Mouse (Mus musculus): ENCODE data around the gene Cadm2. TPM values are rescaled to one million over a fixed set of nuclear protein-coding genes. Genes with fewer than 3 reads are reported as not detected.

The Cadm2 gene
- polyA plus RNA-seq, 1 experiment from 2014 or later, result 9.2 TPM

DNA sequence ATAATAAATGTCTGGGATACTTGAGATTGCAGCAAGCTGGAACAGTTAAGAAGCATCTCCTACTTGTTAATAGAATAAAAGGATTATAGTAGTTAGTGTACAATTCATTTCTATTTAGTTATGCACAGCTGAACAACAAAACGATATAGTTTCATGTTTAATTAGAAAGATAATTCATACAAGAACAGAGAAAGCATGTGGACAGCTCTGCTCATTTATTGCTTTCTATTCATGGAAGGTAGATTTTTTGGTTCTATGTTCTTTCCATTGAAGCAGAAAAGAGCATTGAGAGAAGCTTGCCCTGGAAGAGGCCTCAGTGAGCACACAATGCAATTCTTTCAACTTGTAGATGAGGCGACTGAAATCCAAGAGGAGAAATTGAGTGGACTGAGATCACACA is 623.2 kb downstream of the Cadm2 start:
- no peak for ATAC-seq (ENCODE audit: low FRiP score, low read depth)
- H3K4me2 ChIP-seq (replicated peaks), result no peak overlapping the region

GRCm38 (mm10) chr16:66987741-66988140 is 633.0 kb downstream of the Cadm2 start:
- Histone ChIP-seq H3K4me3 (no peak overlapping the region), H3K27me3 (no peaks in the 10 kb centered on the region), H3K9ac (replicated peaks) (no peak overlapping the region), H3K27ac (replicated peaks) (no peak overlapping the region), H3K36me3 (no peaks in the 10 kb centered on the region), H3K4me1 (no peaks in the 10 kb centered on the region), H3K4me2 (replicated peaks) (no peak overlapping the region), H3K9me3 (no peaks in the 10 kb centered on the region)
- WGBS, result 92% methylated on average over 6 of the region's 6 CpGs
- ATAC-seq (ENCODE audit: low FRiP score, low read depth), result no peak

More for the DNA sequence above, 623.2 kb downstream of the Cadm2 start:
- Histone ChIP-seq H3K9me3 (no peaks in the 10 kb centered on the region), H3K36me3 (no peaks in the 10 kb centered on the region), H3K4me3 (no peak overlapping the region), H3K27ac (replicated peaks) (no peak overlapping the region), H3K4me1 (no peaks in the 10 kb centered on the region), H3K27me3 (no peaks in the 10 kb centered on the region), H3K9ac (replicated peaks) (no peak overlapping the region)
- WGBS, result 73% methylated on average over 2 of the region's 2 CpGs

- no peak overlapping the region for H3K4me3 ChIP-seq
- H3K9me3 ChIP-seq, result no peaks in the 10 kb centered on the region
- H3K4me1 ChIP-seq, result no peaks in the 10 kb centered on the region
- no peak overlapping the region for H3K9ac ChIP-seq (replicated peaks)
- ATAC-seq (ENCODE audit: low FRiP score, low read depth), result no peak
- H3K36me3 ChIP-seq, result no peaks in the 10 kb centered on the region
- 82% methylated on average over 7 of the region's 7 CpGs for whole genome bisulfite sequencing
- no peaks in the 10 kb centered on the region for H3K27me3 ChIP-seq
- no peak overlapping the region for H3K4me2 ChIP-seq (replicated peaks)
- no peak overlapping the region for H3K27ac ChIP-seq (replicated peaks)
These were observed 633.8 kb downstream of the Cadm2 start for GRCm38 (mm10) chr16:66986879-66987278.

DNA sequence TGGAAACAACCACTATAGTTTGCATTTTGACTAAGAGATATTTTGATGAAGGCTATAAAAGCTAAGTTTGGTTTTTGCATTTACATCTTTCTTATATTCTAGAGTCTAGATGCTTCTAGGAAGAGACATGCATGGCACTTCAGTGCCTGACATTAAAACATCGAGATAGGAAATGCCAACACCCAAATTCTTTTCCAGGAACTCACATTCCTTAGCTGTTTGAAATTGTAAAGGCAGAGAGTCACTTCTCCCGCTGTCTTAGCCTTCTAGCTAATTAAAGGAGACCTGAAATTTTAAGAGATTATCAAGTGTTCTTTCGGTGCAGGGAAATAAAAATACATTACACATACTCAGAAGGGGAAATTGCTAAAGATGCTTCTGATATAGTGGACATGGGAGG is 649.8 kb downstream of the Cadm2 start:
- ATAC-seq (ENCODE audit: low FRiP score, low read depth), result no peak
- 73% methylated on average over 3 of the region's 3 CpGs for WGBS
- no peak overlapping the region for H3K4me2 ChIP-seq (replicated peaks)
- H3K9ac ChIP-seq (replicated peaks), result no peak overlapping the region
- H3K27ac ChIP-seq (replicated peaks), result no peak overlapping the region
- no peaks in the 10 kb centered on the region for H3K36me3 ChIP-seq
- 0 out of 2 replicates have a peak, but pooled peaks cover 2% of the 10 kb centered on the region for H3K4me1 ChIP-seq
- no peak overlapping the region for H3K4me3 ChIP-seq
- H3K27me3 ChIP-seq, result no peaks in the 10 kb centered on the region
- no peaks in the 10 kb centered on the region for H3K9me3 ChIP-seq

DNA sequence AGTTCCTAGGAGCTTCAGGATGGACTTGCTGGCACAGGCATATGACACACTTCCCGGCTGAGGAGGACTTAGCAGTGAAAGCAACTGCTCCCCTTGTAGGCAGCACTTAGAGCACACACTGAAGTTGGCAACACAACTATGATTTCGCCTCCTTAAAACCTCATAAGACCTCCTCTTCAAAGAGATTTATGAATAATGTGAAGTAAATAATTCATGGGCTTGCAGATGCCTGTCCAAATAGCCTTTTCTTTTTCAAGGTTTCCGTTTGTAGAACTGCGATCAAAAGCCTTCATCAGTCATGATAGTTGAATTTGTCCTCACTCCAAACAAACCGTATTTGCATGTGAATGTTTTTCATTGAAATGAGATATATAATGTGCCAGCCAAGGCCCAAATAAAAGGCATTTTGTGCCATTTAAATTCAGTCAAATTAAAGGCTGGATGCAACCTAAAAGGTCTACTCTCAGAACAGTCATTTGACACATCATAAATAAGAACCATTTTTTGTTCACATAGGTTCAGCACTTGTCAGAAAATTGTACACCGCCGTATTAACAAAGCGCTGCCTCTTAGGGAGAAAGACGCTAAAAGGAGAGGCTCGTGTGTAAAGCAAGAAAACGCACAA is 651.1 kb downstream of the Cadm2 start:
- WGBS, result 69% methylated on average over 11 of the region's 11 CpGs
- ATAC-seq (ENCODE audit: low FRiP score, low read depth), result peak; percentile 62
- no peak overlapping the region for H3K4me2 ChIP-seq (replicated peaks)

DNA sequence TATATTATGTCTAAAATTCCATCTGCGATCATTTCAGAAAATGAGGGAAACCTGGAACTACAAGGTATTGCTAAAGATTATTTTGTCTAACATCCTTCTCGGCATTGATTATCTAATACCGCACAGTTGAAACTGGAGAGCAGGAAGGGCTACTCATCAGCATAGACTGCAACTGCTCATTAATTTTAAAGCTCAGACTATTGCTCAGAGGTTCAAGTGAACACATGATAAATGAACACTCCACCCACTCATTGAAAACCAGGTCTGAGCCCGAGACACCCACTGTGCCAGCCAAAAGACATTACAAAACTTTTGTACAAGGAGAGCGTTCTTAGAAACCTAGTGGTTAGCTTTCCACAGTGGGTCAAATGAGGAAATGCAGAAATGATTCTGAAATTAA is 652.4 kb downstream of the Cadm2 start:
- no peak overlapping the region for H3K4me3 ChIP-seq
- H3K9me3 ChIP-seq, result no peaks in the 10 kb centered on the region
- ATAC-seq (ENCODE audit: low FRiP score, low read depth), result no peak
- no peak overlapping the region for H3K4me2 ChIP-seq (replicated peaks)
- no peaks in the 10 kb centered on the region for H3K27me3 ChIP-seq
- no peak overlapping the region for H3K9ac ChIP-seq (replicated peaks)
- no peak overlapping the region for H3K27ac ChIP-seq (replicated peaks)
- H3K4me1 ChIP-seq, result 0 out of 2 replicates have a peak, but pooled peaks cover 2% of the 10 kb centered on the region
- 79% methylated on average over 5 of the region's 5 CpGs for WGBS
- no peaks in the 10 kb centered on the region for H3K36me3 ChIP-seq

More for the DNA sequence above, 651.1 kb downstream of the Cadm2 start:
- H3K9me3 ChIP-seq, result no peaks in the 10 kb centered on the region
- no peak overlapping the region for H3K9ac ChIP-seq (replicated peaks)
- H3K4me1 ChIP-seq, result 0 out of 2 replicates have a peak, but pooled peaks cover 2% of the 10 kb centered on the region
- H3K36me3 ChIP-seq, result no peaks in the 10 kb centered on the region
- H3K27me3 ChIP-seq, result no peaks in the 10 kb centered on the region
- no peak overlapping the region for H3K27ac ChIP-seq (replicated peaks)
- H3K4me3 ChIP-seq, result no peak overlapping the region

DNA sequence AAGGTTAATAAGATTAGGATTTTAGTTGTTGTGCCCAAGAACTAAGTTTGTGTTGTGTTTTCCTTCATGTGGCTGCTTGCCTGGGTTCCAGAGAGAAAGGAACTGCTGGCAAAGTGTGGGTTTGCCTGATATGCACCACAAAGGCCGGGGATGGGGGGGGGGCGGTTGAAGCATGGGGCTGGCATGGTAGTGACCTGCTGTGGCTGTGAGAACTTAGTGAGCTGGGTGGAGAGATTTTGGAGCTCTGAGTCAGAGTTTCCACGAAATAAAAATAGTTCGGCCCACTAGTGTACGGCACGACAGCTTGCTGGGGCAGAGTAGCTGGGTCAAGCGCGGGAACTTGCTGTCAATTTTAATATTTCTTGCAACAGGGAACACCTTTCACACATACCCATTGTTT is 653.0 kb downstream of the Cadm2 start:
- 81% methylated on average over 8 of the region's 8 CpGs for WGBS
- Histone ChIP-seq H3K27ac (replicated peaks) (no peak overlapping the region), H3K27me3 (no peaks in the 10 kb centered on the region), H3K9ac (replicated peaks) (no peak overlapping the region), H3K9me3 (no peaks in the 10 kb centered on the region), H3K4me3 (no peak overlapping the region), H3K36me3 (no peaks in the 10 kb centered on the region), H3K4me1 (0 out of 2 replicates have a peak, but pooled peaks cover 2% of the 10 kb centered on the region), H3K4me2 (replicated peaks) (no peak overlapping the region)
- no peak for ATAC-seq (ENCODE audit: low FRiP score, low read depth)

GRCm38 (mm10) chr16:66959146-66959545 is 661.6 kb downstream of the Cadm2 start:
- Histone ChIP-seq H3K9me3 (no peaks in the 10 kb centered on the region), H3K36me3 (no peaks in the 10 kb centered on the region), H3K27ac (replicated peaks) (no peak overlapping the region), H3K9ac (replicated peaks) (no peak overlapping the region), H3K4me1 (no peaks in the 10 kb centered on the region), H3K4me2 (replicated peaks) (no peak overlapping the region), H3K27me3 (no peaks in the 10 kb centered on the region), H3K4me3 (no peak overlapping the region)
- 79% methylated on average over 3 of the region's 3 CpGs for WGBS
- ATAC-seq (ENCODE audit: low FRiP score, low read depth), result no peak

DNA sequence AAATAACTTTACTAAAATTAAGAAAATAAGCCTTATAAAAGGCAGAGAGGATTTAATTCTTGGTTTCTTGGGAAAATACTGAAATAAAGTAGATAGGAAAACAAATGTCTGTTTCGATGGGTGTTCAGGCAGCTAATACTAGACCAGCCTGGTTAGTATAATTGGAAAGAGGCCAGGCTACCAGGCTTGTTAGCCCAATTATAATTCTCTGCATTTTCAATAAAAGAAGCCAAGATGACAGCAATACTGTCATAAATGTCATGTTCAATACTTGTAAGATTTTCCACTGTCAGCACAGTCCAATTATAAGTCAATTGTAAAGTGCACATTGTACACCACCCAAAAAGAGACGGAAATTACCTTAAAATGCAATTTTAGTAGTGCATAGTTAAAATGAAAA is 664.8 kb downstream of the Cadm2 start:
- no peak overlapping the region for H3K27ac ChIP-seq (replicated peaks)
- no peak overlapping the region for H3K4me3 ChIP-seq
- ATAC-seq (ENCODE audit: low FRiP score, low read depth), result no peak
- no peaks in the 10 kb centered on the region for H3K9me3 ChIP-seq
- 89% methylated on average over 2 of the region's 2 CpGs for WGBS
- H3K27me3 ChIP-seq, result no peaks in the 10 kb centered on the region
- H3K9ac ChIP-seq (replicated peaks), result no peak overlapping the region
- H3K4me1 ChIP-seq, result no peaks in the 10 kb centered on the region
- H3K4me2 ChIP-seq (replicated peaks), result no peak overlapping the region
- no peaks in the 10 kb centered on the region for H3K36me3 ChIP-seq

DNA sequence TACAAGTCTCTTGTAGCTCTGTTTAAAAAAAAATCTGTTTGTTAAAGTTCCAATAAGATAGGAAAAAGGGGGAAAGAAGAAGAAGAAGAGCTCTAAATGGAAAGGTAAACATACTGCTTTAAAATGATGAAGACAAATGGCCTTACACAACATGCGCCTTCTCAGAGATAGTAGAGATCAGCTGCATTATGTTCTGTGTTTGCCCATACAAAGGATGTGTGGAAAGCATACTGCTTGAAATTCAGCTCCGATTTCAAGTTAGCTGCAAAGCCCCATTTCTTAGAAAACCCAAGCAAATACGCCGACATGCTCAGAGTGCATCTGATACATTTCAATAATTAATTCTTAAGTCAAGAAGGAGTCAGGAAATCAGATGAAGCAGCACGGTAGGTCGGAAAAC is 684.4 kb downstream of the Cadm2 start:
- Histone ChIP-seq H3K36me3 (no peaks in the 10 kb centered on the region), H3K27me3 (no peaks in the 10 kb centered on the region), H3K4me3 (no peak overlapping the region), H3K9me3 (no peaks in the 10 kb centered on the region), H3K4me1 (no peaks in the 10 kb centered on the region), H3K4me2 (replicated peaks) (no peak overlapping the region), H3K27ac (replicated peaks) (no peak overlapping the region), H3K9ac (replicated peaks) (no peak overlapping the region)
- 71% methylated on average over 6 of the region's 6 CpGs for WGBS
- ATAC-seq (ENCODE audit: low FRiP score, low read depth), result no peak

DNA sequence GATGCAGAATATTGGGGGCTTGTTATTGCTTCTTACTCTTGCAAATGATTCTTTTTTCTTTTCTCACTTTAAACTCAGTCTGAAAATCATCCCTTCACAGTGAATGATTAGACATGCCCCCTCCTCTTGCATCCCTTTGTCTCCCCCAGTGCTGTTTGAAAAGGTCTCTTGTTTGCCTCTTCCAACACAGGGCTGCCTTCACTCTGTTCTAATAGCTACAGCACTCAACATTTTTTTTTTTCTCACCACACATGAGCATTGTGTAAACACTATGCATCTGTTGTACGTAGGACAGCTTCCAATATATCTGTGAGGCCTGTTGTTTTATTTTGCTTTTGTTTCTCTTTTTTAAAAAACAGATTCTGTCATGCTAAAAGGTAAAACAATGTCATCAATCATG is 695.2 kb downstream of the Cadm2 start:
- H3K9ac ChIP-seq (replicated peaks), result no peak overlapping the region
- 17% methylated on average over 1 of the region's 1 CpGs for WGBS
- no peak overlapping the region for H3K27ac ChIP-seq (replicated peaks)
- H3K9me3 ChIP-seq, result no peaks in the 10 kb centered on the region
- H3K27me3 ChIP-seq, result no peaks in the 10 kb centered on the region
- ATAC-seq (ENCODE audit: low FRiP score, low read depth), result 0 out of 2 replicates have a peak, but pooled peaks have one; percentile 38
- no peak overlapping the region for H3K4me3 ChIP-seq
- H3K4me2 ChIP-seq (replicated peaks), result no peak overlapping the region
- no peaks in the 10 kb centered on the region for H3K4me1 ChIP-seq
- no peaks in the 10 kb centered on the region for H3K36me3 ChIP-seq

DNA sequence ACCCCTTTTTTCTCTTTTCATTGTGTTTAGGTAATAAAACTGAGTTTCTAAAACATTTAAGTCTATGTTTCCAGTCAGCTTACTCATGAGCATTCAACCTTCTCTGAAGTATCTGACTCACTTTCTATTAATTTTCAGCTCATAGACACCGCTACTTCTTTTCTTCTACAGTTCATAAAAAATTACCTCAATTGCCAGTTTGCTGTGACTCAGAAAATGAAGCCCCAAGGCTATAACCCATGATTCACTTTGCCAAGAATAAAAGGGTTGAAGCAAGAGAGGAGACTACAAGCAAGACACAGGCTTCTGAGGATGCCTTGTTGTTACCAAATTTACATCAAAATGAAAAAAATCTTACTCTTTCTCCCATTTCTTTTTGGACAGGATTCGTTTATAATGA is 698.0 kb downstream of the Cadm2 start:
- no peak for ATAC-seq (ENCODE audit: low FRiP score, low read depth)
- Histone ChIP-seq H3K36me3 (no peaks in the 10 kb centered on the region), H3K4me1 (no peaks in the 10 kb centered on the region)

GRCm38 (mm10) chr16:66921414-66921915 is 699.2 kb downstream of the Cadm2 start:
- Histone ChIP-seq H3K4me2 (replicated peaks) (no peak overlapping the region), H3K27ac (replicated peaks) (no peak overlapping the region), H3K9me3 (no peaks in the 10 kb centered on the region), H3K4me3 (no peak overlapping the region), H3K9ac (replicated peaks) (no peak overlapping the region), H3K27me3 (no peaks in the 10 kb centered on the region), H3K4me1 (no peaks in the 10 kb centered on the region), H3K36me3 (no peaks in the 10 kb centered on the region)
- no peak for ATAC-seq (ENCODE audit: low FRiP score, low read depth)
- WGBS, result 82% methylated on average over 1 of the region's 1 CpGs

More for the DNA sequence above, 698.0 kb downstream of the Cadm2 start:
- Histone ChIP-seq H3K9me3 (no peaks in the 10 kb centered on the region), H3K9ac (replicated peaks) (no peak overlapping the region), H3K4me3 (no peak overlapping the region), H3K4me2 (replicated peaks) (no peak overlapping the region), H3K27ac (replicated peaks) (no peak overlapping the region), H3K27me3 (no peaks in the 10 kb centered on the region)
- 80% methylated on average over 2 of the region's 2 CpGs for WGBS

All from midbrain, embryonic 12.5 days (tissue).